Mouse (Mus musculus) megakaryocyte, embryonic 14.5 days (primary cell): ENCODE measurements around the gene Tead1.

Source experiments
- FLI1 ChIP-seq: IDR thresholded peaks from 2 replicates; pipeline ENCODE4 v1.6.1; 2012; ENCODE audit warnings: low read length, inconsistent platforms, mixed read lengths
- GATA1 ChIP-seq: IDR thresholded peaks from 3 replicates; pipeline ENCODE4 v1.6.1; 2012; ENCODE audit warnings: mixed read lengths, low read length, inconsistent platforms, borderline replicate concordance

- TF ChIP-seq GATA1 (no peak), FLI1 (no peak)
These were observed 154.0 kb downstream of the Tead1 start for GRCm38 (mm10) chr7:112833132-112833531.
